Mouse (Mus musculus) E14TG2a.4 (cell line): ENCODE data around the gene Cacna2d4.

ENCODE experiments used
- CTCF ChIP-seq: conservative IDR thresholded peaks from 2 replicates; pipeline ENCODE4 v1.5.1; 2014; ENCODE audit warnings: low read length
- NANOG ChIP-seq: IDR thresholded peaks from 2 replicates; pipeline ENCODE4 v1.6.1; 2014; ENCODE audit warnings: borderline replicate concordance, low read length, mixed read lengths
- POU5F1 ChIP-seq: IDR thresholded peaks from 2 replicates; pipeline ENCODE4 v1.6.1; 2014; ENCODE audit warnings: low read length, borderline replicate concordance

GRCm38 (mm10) chr6:119352501-119352900 lies 116.2 kb downstream of the Cacna2d4 start:
- TF ChIP-seq CTCF (no peak), POU5F1 (no peak), NANOG (no peak)
